Mouse (Mus musculus): ENCODE data around the gene Thtpa.

- TF ChIP-seq EP300 (IDR thresholded peaks at IDR 0.05; ENCODE audit: low read depth) (no peak), CTCF (IDR thresholded peaks at IDR 0.05; ENCODE audit: low read depth) (peak; percentile 74)
These were observed 27.4 kb downstream of the Thtpa start for GRCm38 (mm10) chr14:55121947-55122346.

All from liver, embryonic 14.5 days (tissue).